Mouse (Mus musculus) liver, embryonic 14.5 days (tissue): ENCODE measurements around the gene Cox10.

Experiments used
- CTCF ChIP-seq: IDR thresholded peaks from 2 replicates; pipeline ENCODE4 v1.5.1; 2016; ENCODE audit warnings: antibody characterized with exemption, low read depth, control low read depth
- EP300 ChIP-seq: IDR thresholded peaks from 2 replicates; pipeline ENCODE4 v1.6.1; 2016; ENCODE audit warnings: antibody characterized with exemption, low read depth

DNA sequence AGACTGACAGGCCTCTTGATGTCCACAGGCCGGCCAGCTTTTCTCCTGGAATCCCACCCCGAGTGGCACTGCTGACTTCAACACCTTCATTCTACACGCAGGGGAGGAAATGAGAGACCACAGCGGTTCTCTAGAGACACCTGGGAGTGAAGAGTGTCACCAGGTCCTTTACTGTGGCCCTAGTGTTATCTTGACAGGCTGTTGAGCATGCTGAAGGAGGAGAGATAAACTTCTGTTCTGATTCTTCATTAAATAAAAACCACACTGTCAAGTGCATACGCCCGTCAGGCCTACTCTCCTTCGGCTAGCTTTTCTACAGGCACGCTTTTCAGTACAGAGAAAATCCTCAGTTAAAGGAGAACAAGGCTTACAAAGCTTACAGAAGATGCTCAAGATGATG, 60.0 kb downstream of the Cox10 start:
- TF ChIP-seq CTCF (no peak), EP300 (peak; percentile 62; the same call in 1 of the 2 replicates)
